Mouse (Mus musculus) E14TG2a.4 (cell line): ENCODE data around the gene Tex50.
"Not testable (repeated sequence)": the region's sequence is repeated elsewhere in the genome, so short reads cannot be mapped to it uniquely, and the experiment has no call there.

ENCODE experiments used
- H3K27me3 ChIP-seq: 2 replicates; pipeline ENCODE4 v1.6.1; 2014; ENCODE audit warnings: low read length, control low read depth; ENCODE audit not compliant: insufficient read depth
- H3K36me3 ChIP-seq: 2 replicates; pipeline ENCODE4 v1.6.1; 2014; ENCODE audit warnings: low read length, control low read depth; ENCODE audit not compliant: insufficient read depth
- H3K4me1 ChIP-seq: replicated peaks from 2 replicates; pipeline ENCODE4 v1.6.1; 2014; ENCODE audit warnings: low read depth, low read length, control low read depth
- H3K4me3 ChIP-seq: replicated peaks from 2 replicates; pipeline ENCODE4 v1.5.1; 2014; ENCODE audit warnings: mild to moderate bottlenecking, low read length
- H3K9me3 ChIP-seq: 2 replicates; pipeline ENCODE4 v1.6.1; 2014; ENCODE audit warnings: low read length, control low read depth
- CTCF ChIP-seq: conservative IDR thresholded peaks from 2 replicates; pipeline ENCODE4 v1.5.1; 2014; ENCODE audit warnings: low read length
- NANOG ChIP-seq: IDR thresholded peaks from 2 replicates; pipeline ENCODE4 v1.6.1; 2014; ENCODE audit warnings: borderline replicate concordance, low read length, mixed read lengths
- POU5F1 ChIP-seq: IDR thresholded peaks from 2 replicates; pipeline ENCODE4 v1.6.1; 2014; ENCODE audit warnings: low read length, borderline replicate concordance

Tex50 gene

GRCm38 (mm10) chr1:161180674-161181073 is 21.6 kb upstream of the Tex50 start:
- H3K9me3 ChIP-seq: peaks cover 11% of the 10 kb centered on the region
- H3K36me3 ChIP-seq: no peaks in the 10 kb centered on the region
- TF ChIP-seq CTCF (peak; percentile 75), POU5F1 (no peak)
- H3K4me3 ChIP-seq: no peak overlapping the region
- H3K4me1 ChIP-seq: peaks cover 13% of the 10 kb centered on the region
- no peaks in the 10 kb centered on the region for H3K27me3 ChIP-seq

GRCm38 (mm10) chr1:161170651-161171050 is 11.5 kb upstream of the Tex50 start:
- TF ChIP-seq NANOG (no peak), CTCF (peak; percentile 9; the same call in 1 of the 2 replicates)
- Histone ChIP-seq H3K36me3 (no peaks in the 10 kb centered on the region), H3K4me1 (no peaks in the 10 kb centered on the region), H3K9me3 (no peaks in the 10 kb centered on the region), H3K4me3 (peak overlapping the region; percentile 82), H3K27me3 (peaks cover 19% of the 10 kb centered on the region)

GRCm38 (mm10) chr1:161160266-161160665 is 1.2 kb upstream of the Tex50 start:
- H3K4me1 ChIP-seq: peaks cover 46% of the 10 kb centered on the region
- peaks cover 9% of the 10 kb centered on the region; the same call in 1 of the 2 replicates for H3K36me3 ChIP-seq
- no peaks in the 10 kb centered on the region for H3K9me3 ChIP-seq
- H3K4me3 ChIP-seq: peak overlapping the region; percentile 20; the same call in 1 of the 2 replicates
- no peaks in the 10 kb centered on the region for H3K27me3 ChIP-seq
- TF ChIP-seq POU5F1 (no peak), NANOG (no peak), CTCF (no peak)

- H3K27me3 ChIP-seq: no peaks in the 10 kb centered on the region
- TF ChIP-seq NANOG (no peak), CTCF (no peak), POU5F1 (no peak)
- no peaks in the 10 kb centered on the region for H3K9me3 ChIP-seq
- H3K36me3 ChIP-seq: 0 out of 2 replicates have a peak, but pooled peaks cover 3% of the 10 kb centered on the region
- no peak overlapping the region for H3K4me3 ChIP-seq
- H3K4me1 ChIP-seq: peaks cover 45% of the 10 kb centered on the region
Observed at GRCm38 (mm10) chr1:161156546-161156945, 2.6 kb downstream of the Tex50 start.

GRCm38 (mm10) chr1:161151098-161151497 is 8.0 kb downstream of the Tex50 start:
- TF ChIP-seq CTCF: no peak
- no peak for TF ChIP-seq POU5F1
- no peak for TF ChIP-seq NANOG
- peaks cover 4% of the 10 kb centered on the region for H3K9me3 ChIP-seq
- H3K4me1 ChIP-seq: peaks cover 15% of the 10 kb centered on the region
- H3K27me3 ChIP-seq: no peaks in the 10 kb centered on the region
- 0 out of 2 replicates have a peak, but pooled peaks cover 3% of the 10 kb centered on the region for H3K36me3 ChIP-seq
- no peak overlapping the region; the same call in 1 of the 2 replicates for H3K4me3 ChIP-seq

GRCm38 (mm10) chr1:161147888-161148287 is 11.2 kb downstream of the Tex50 start:
- H3K27me3 ChIP-seq: no peaks in the 10 kb centered on the region
- peaks cover 13% of the 10 kb centered on the region for H3K36me3 ChIP-seq
- no peak overlapping the region for H3K4me3 ChIP-seq
- H3K4me1 ChIP-seq: peaks cover 20% of the 10 kb centered on the region
- peaks cover 27% of the 10 kb centered on the region for H3K9me3 ChIP-seq
- no peak for TF ChIP-seq POU5F1
- no peak for TF ChIP-seq CTCF
- no peak for TF ChIP-seq NANOG

- H3K36me3 ChIP-seq: peaks cover 13% of the 10 kb centered on the region
- H3K27me3 ChIP-seq, H3K4me3 ChIP-seq: not testable (repeated sequence)
- peaks cover 27% of the 10 kb centered on the region for H3K9me3 ChIP-seq
- H3K4me1 ChIP-seq: peaks cover 28% of the 10 kb centered on the region
Observed at GRCm38 (mm10) chr1:161145611-161146010, 13.5 kb downstream of the Tex50 start.

- H3K36me3 ChIP-seq: peaks cover 13% of the 10 kb centered on the region
- peaks cover 36% of the 10 kb centered on the region for H3K4me1 ChIP-seq
- TF ChIP-seq CTCF: no peak
- no peak for TF ChIP-seq POU5F1
- TF ChIP-seq NANOG: no peak
- no peaks in the 10 kb centered on the region for H3K27me3 ChIP-seq
- peaks cover 27% of the 10 kb centered on the region for H3K9me3 ChIP-seq
- H3K4me3 ChIP-seq: peak overlapping the region; percentile 75
Observed at GRCm38 (mm10) chr1:161143216-161143615, 15.9 kb downstream of the Tex50 start.

- Histone ChIP-seq H3K36me3 (peaks cover 13% of the 10 kb centered on the region), H3K9me3 (peaks cover 27% of the 10 kb centered on the region), H3K4me1 (peaks cover 33% of the 10 kb centered on the region), H3K27me3 (no peaks in the 10 kb centered on the region), H3K4me3 (peak within 1 kb of the TSS; percentile 75)
- no peak for TF ChIP-seq POU5F1
Observed at GRCm38 (mm10) chr1:161142531-161143159, 16.5 kb downstream of the Tex50 start, which contains the start of gene Ankrd45. Ankrd45 (plus strand) TSS chr1:161142691.
